Mouse (Mus musculus): ENCODE data around the gene Arpc1b.

Gene Arpc1b

GRCm38 (mm10) chr5:145164710-145165109 lies 50.7 kb downstream of the Arpc1b start:
- no peak for DNase-seq (ENCODE audit: low read depth, low spot score)

DNA sequence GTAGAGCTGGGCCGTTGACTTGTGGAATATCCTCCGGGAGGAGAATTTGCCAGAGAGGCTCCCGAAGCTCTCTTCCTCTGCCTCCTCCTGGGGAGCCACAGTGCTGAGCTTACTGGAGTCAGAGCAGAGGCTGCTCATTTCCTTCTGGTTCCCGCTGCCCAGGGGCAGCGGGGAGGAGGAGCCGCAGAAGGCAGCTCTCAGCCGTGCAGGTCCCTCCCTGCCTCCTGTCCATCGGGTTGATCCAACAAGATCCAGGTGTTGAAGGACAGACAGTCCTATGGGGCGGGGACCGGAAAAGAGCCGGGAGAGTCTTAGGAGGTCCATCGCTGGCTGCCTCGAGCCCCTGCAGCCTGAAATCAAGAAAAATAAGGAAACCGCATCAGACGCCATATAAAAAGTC lies 51.2 kb downstream of the Arpc1b start:
- DNase-seq (ENCODE audit: low read depth, low spot score): no peak

DNA sequence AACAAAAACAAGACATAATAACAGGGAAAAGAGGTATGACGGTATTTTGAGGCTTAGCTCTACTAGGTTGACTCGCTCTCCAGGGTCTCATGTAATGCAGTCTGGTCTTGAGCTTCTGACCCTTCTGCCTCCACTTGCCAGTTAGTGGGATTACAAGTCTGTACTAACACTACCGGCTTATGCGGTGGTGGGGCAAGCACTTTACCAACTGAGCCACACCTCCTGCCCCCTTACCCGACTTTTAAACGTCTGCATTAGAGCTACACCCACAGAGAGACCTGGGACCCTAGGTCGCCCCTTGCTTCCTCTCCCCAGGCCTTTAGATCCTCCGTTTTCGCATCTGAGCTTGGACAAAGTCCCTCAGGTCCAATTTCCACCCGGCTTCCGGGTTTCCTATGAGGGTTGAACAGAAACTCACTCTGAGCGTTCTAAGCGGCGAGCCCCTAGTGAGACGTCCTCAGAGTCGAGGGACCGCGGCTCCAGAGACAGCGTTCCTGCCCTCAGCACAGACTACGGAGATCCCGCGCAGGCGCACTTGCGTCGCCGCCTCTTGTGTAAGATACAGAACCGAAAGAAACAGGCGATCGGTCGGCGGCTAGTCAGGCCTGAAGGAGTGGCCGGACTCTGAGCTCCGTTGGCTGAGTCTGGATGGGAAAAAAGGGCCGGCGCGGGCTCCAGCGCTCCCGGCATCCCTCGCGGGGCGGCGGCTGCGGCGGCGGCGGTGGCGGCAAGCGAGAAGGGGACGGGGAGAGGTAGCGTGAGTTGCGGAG lies 52.7 kb downstream of the Arpc1b start, which contains the start of the genes Ptcd1 and Cpsf4:
Ptcd1 (minus strand) TSS at position 573 of the 770 bp plus-strand sequence.
Cpsf4 (plus strand) TSS at position 678 of the 770 bp plus-strand sequence.
- DNase-seq (ENCODE audit: low read depth, low spot score): peak; percentile 99

DNA sequence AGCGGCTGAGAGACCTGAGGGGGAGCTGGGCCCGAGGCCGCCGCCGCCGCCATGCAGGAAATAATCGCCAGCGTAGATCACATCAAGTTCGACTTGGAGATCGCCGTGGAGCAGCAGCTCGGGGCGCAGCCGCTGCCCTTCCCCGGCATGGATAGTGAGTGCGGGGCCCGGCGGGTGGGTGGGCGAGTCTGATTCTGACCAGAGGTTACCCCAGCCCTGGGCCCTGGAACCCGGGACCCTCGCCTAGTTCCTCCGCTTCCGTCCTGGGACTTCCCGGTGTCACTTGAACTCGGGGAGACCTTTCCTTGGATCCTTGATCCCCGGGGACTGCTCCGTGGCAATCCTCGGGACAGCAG lies 53.3 kb downstream of the Arpc1b start:
- no peak for DNase-seq (ENCODE audit: low read depth, low spot score)

- DNase-seq (ENCODE audit: low read depth, low spot score): no peak
Measured at GRCm38 (mm10) chr5:145178461-145178980, 64.5 kb downstream of the Arpc1b start.
